Mouse (Mus musculus) natural killer cell, adult 2 months (primary cell): ENCODE measurements around the gene Olfr810.

Experiments used
- DNase-seq, 2 experiments: peaks; one replicate each; pipeline ENCODE4 v3.0.0; 2022; ENCODE audit warnings: low spot score in 2 of 2

Olfr810 gene

GRCm38 (mm10) chr10:129794817-129795216 is at the start of gene Olfr810:
Gene Olfr810, minus strand, starts transcription at chr10:129794917.
- no peak for DNase-seq

- DNase-seq: no peak
Measured at GRCm38 (mm10) chr10:129804296-129804695, 9.6 kb upstream of the Olfr810 start, which contains the start of gene Olfr811. Gene Olfr811, minus strand, starts transcription at chr10:129804396.

GRCm38 (mm10) chr10:129778123-129778522 is 16.6 kb downstream of the Olfr810 start:
- DNase-seq: no peak

GRCm38 (mm10) chr10:129774338-129774737 is 20.4 kb downstream of the Olfr810 start, which contains the start of gene Olfr809:
Gene Olfr809, plus strand, starts transcription at chr10:129774638.
- no peak for DNase-seq

GRCm38 (mm10) chr10:129765182-129765581 is 29.5 kb downstream of the Olfr810 start, which contains the start of gene Olfr808:
Gene Olfr808, plus strand, starts transcription at chr10:129765482.
- no peak for DNase-seq

- no peak for DNase-seq
Measured at GRCm38 (mm10) chr10:129757693-129758092, 37.0 kb downstream of the Olfr810 start, which contains the start of gene Olfr807. Gene Olfr807, minus strand, starts transcription at chr10:129757793.

GRCm38 (mm10) chr10:129741821-129742220 is 52.9 kb downstream of the Olfr810 start, which contains the start of gene Olfr806:
Gene Olfr806, minus strand, starts transcription at chr10:129741921.
- DNase-seq: no peak
